Mouse (Mus musculus): Measurements from ENCODE around the gene Gimap4.

DNA sequence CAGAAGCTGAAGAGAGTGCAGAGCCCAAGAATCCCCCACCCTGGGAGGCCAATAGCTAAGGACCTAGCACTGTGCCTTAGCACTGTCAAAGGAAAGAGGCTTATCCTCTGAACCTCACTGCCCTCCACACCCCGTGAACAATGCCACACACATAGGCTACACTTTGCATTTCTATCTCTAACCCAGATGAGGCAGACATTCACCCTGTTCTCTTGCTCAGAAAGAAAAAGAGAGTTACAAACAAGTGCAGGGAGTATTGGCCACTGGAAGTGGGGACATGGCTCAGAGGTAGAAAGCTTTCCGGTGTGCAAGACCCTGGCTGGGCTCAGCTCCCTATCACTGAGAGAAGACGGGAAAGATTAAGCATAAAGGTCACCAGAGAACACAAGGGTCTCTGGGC lies 21.8 kb downstream of the Gimap4 start:
- TF ChIP-seq CTCF (IDR thresholded peaks at IDR 0.05; ENCODE audit: extremely low read depth, insufficient read depth, low read length), result no peak
- TF ChIP-seq POLR2A (IDR thresholded peaks at IDR 0.05; ENCODE audit: extremely low read depth, insufficient read depth, low read length), result no peak
